Mouse (Mus musculus) brain, embryonic 14.5 days (tissue): ENCODE results near the gene Ccdc24.

Experiments
- CTCF ChIP-seq: fragments of 200-500 bp; IDR thresholded peaks from 2 replicates; pipeline ENCODE4 v1.5.1; 2012; ENCODE audit warnings: inconsistent platforms, mild to moderate bottlenecking, moderate library complexity, borderline replicate concordance; ENCODE audit not compliant: insufficient read depth, insufficient read length; ENCODE audit errors: extremely low read depth
- POLR2A ChIP-seq: fragments of 200-500 bp; IDR thresholded peaks from 2 replicates; pipeline ENCODE4 v1.6.1; 2012; ENCODE audit warnings: mild to moderate bottlenecking, inconsistent platforms, borderline replicate concordance; ENCODE audit not compliant: poor library complexity, insufficient read depth, insufficient read length, severe bottlenecking; ENCODE audit errors: extremely low read depth

- no peak for TF ChIP-seq CTCF
- TF ChIP-seq POLR2A: no peak
These were observed 11.8 kb upstream of the Ccdc24 start for GRCm38 (mm10) chr4:117884146-117884545.
